Mouse (Mus musculus): ENCODE data around the gene Txnrd2. TPM values are rescaled to one million over a fixed set of nuclear protein-coding genes. Genes with fewer than 3 reads are reported as not detected.

Gene Txnrd2
- polyA plus RNA-seq (2012; fragmentation: generic; extraction: Trizol): 21.3 TPM

DNA sequence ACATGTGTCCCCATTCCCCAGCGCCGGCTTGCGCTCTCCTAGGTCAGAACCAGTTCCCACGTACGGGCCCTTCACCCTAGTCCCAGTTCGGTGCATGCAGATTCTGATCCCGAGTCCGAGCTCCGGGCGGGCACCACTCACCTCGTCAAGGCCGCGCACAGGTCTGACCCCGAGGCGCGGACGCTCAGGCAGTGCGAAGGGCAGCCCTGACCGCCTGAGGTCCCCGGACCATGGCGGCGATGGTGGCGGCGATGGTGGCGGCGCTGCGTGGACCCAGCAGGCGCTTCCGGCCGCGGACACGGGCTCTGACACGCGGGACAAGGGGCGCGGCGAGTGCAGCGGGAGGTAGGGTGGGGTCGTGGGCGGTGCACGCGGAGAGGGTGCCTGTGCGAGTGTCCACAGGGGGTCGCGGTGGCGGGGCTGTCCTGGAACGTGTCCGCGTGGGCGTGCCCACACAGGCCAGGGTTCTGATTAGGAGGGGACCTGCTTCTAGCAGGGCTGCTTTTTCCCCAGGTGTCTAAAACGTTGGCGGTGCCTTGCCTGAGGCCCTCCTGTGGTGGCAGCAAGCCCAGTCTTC lies at the start of gene Txnrd2:
TSS of gene Txnrd2 (plus strand) at position 170 of the 577 bp plus-strand sequence.
- H3K27me3 ChIP-seq (ENCODE audit: control insufficient read depth, insufficient read depth, insufficient read length): no peaks in the 10 kb centered on the region
- peak within 1 kb of the TSS; percentile 90 for H3K4me2 ChIP-seq (ENCODE audit: low read depth)
- H3ac ChIP-seq (ENCODE audit: control insufficient read depth, insufficient read length): peak within 1 kb of the TSS; percentile 86
- peak; percentile 92 for TF ChIP-seq POLR2A (IDR thresholded peaks at IDR 0.05; ENCODE audit: insufficient read length, low read depth)
- TF ChIP-seq MYOD1 (IDR thresholded peaks at IDR 0.05; ENCODE audit: control insufficient read depth in 1 of 3, insufficient read length in 2 of 3, low read depth in 2 of 3): peak in 1 of 3 experiments; percentile 51
- TF ChIP-seq TCF3 (IDR thresholded peaks at IDR 0.05; ENCODE audit: insufficient read length, low read depth): no peak
- peak; percentile 22 for TF ChIP-seq REST (IDR thresholded peaks at IDR 0.05; ENCODE audit: insufficient read depth, insufficient read length)
- peak in 2 of 3 experiments; percentile 12 to 55 for TF ChIP-seq MYOG (IDR thresholded peaks at IDR 0.05; ENCODE audit: control insufficient read depth in 1 of 3, insufficient read depth in 1 of 3, insufficient read length in 2 of 3, low read depth in 2 of 3)
- peak within 1 kb of the TSS; percentile 92 for H3K4me3 ChIP-seq
- H3K36me3 ChIP-seq (ENCODE audit: control insufficient read depth, insufficient read depth): no peaks in the 10 kb centered on the region
- H3K79me2 ChIP-seq (ENCODE audit: control insufficient read depth, insufficient read depth): peaks cover 19% of the 10 kb centered on the region

- Histone ChIP-seq H3K4me3 (no peak overlapping the region), H3K36me3 (ENCODE audit: control insufficient read depth, insufficient read depth) (no peaks in the 10 kb centered on the region), H3ac (ENCODE audit: control insufficient read depth, insufficient read length) (no peak overlapping the region), H3K27me3 (ENCODE audit: control insufficient read depth, insufficient read depth, insufficient read length) (no peaks in the 10 kb centered on the region), H3K79me2 (ENCODE audit: control insufficient read depth, insufficient read depth) (no peaks in the 10 kb centered on the region), H3K4me2 (ENCODE audit: low read depth) (no peak overlapping the region)
- TF ChIP-seq E2F4 (IDR thresholded peaks at IDR 0.05; ENCODE audit: insufficient read depth) (no peak), USF1 (IDR thresholded peaks at IDR 0.05; ENCODE audit: low read depth) (peak; percentile 32)
Observed at GRCm38 (mm10) chr16:18377203-18377602, 49.0 kb upstream of the Txnrd2 start.

DNA sequence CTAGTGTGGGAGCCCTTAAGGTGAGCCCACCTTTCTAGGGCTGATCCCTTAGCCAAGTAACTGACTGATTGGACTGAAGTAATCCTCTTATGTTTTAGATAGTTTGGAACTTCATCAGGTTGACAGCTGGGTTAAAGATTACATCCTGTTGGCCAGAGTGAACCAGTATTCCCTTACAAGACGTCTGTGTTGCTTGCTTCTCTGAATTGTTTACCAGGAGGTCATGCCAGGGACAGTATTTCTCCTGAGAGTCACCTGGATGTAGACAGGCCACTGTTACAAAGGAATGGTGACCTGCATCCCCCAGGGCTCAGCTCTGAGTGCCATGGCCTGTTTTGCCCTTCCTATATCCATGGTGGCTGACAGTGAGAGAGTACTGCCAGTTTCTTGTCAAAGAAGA lies 47.7 kb upstream of the Txnrd2 start:
- no peak for TF ChIP-seq POLR2A (IDR thresholded peaks at IDR 0.05; ENCODE audit: insufficient read length, low read depth)
- no peak for TF ChIP-seq CEBPB (IDR thresholded peaks at IDR 0.05; ENCODE audit: insufficient read depth, poor library complexity, severe bottlenecking)
- no peak for TF ChIP-seq E2F4 (IDR thresholded peaks at IDR 0.05; ENCODE audit: insufficient read depth)
- no peak for TF ChIP-seq MYOG (IDR thresholded peaks at IDR 0.05; ENCODE audit: control insufficient read depth in 1 of 3, insufficient read depth in 1 of 3, insufficient read length in 2 of 3, low read depth in 2 of 3)
- TF ChIP-seq TCF3 (IDR thresholded peaks at IDR 0.05; ENCODE audit: insufficient read length, low read depth): no peak
- Histone ChIP-seq H3K79me2 (ENCODE audit: control insufficient read depth, insufficient read depth) (no peaks in the 10 kb centered on the region), H3K4me2 (ENCODE audit: low read depth) (no peak overlapping the region), H3ac (ENCODE audit: control insufficient read depth, insufficient read length) (no peak overlapping the region), H3K36me3 (ENCODE audit: control insufficient read depth, insufficient read depth) (no peaks in the 10 kb centered on the region), H3K27me3 (ENCODE audit: control insufficient read depth, insufficient read depth, insufficient read length) (no peaks in the 10 kb centered on the region), H3K4me3 (no peak overlapping the region)

- TF ChIP-seq CEBPB (IDR thresholded peaks at IDR 0.05; ENCODE audit: insufficient read depth, poor library complexity, severe bottlenecking) (no peak), USF1 (IDR thresholded peaks at IDR 0.05; ENCODE audit: low read depth) (no peak)
- no peak overlapping the region for H3ac ChIP-seq (ENCODE audit: control insufficient read depth, insufficient read length)
- no peaks in the 10 kb centered on the region for H3K27me3 ChIP-seq (ENCODE audit: control insufficient read depth, insufficient read depth, insufficient read length)
- H3K36me3 ChIP-seq (ENCODE audit: control insufficient read depth, insufficient read depth): no peaks in the 10 kb centered on the region
- H3K4me2 ChIP-seq (ENCODE audit: low read depth): no peak overlapping the region
- no peaks in the 10 kb centered on the region for H3K79me2 ChIP-seq (ENCODE audit: control insufficient read depth, insufficient read depth)
- H3K4me3 ChIP-seq: no peak overlapping the region
Observed at GRCm38 (mm10) chr16:18379338-18380001, 46.7 kb upstream of the Txnrd2 start.

- no peaks in the 10 kb centered on the region for H3K79me2 ChIP-seq (ENCODE audit: control insufficient read depth, insufficient read depth)
- no peaks in the 10 kb centered on the region for H3K27me3 ChIP-seq (ENCODE audit: control insufficient read depth, insufficient read depth, insufficient read length)
- H3K4me2 ChIP-seq (ENCODE audit: low read depth): no peak overlapping the region
- TF ChIP-seq SRF (IDR thresholded peaks at IDR 0.05; ENCODE audit: control insufficient read depth, insufficient read length, low read depth) (no peak), TCF3 (IDR thresholded peaks at IDR 0.05; ENCODE audit: insufficient read length, low read depth) (no peak), CEBPB (IDR thresholded peaks at IDR 0.05; ENCODE audit: insufficient read depth, poor library complexity, severe bottlenecking) (no peak), POLR2A (IDR thresholded peaks at IDR 0.05; ENCODE audit: insufficient read length, low read depth) (no peak), USF1 (IDR thresholded peaks at IDR 0.05; ENCODE audit: low read depth) (no peak), POLR2AphosphoS2 (IDR thresholded peaks at IDR 0.05; ENCODE audit: insufficient read length, low read depth) (no peak), REST (IDR thresholded peaks at IDR 0.05; ENCODE audit: insufficient read depth, insufficient read length) (no peak), MAX (IDR thresholded peaks at IDR 0.05; ENCODE audit: low read depth) (no peak), MYOG (IDR thresholded peaks at IDR 0.05; ENCODE audit: control insufficient read depth in 1 of 3, insufficient read depth in 1 of 3, insufficient read length in 2 of 3, low read depth in 2 of 3) (no peak), TCF12 (IDR thresholded peaks at IDR 0.05; ENCODE audit: insufficient read depth, poor library complexity, severe bottlenecking) (no peak), E2F4 (IDR thresholded peaks at IDR 0.05; ENCODE audit: insufficient read depth) (no peak)
- H3ac ChIP-seq (ENCODE audit: control insufficient read depth, insufficient read length): no peak overlapping the region
- H3K36me3 ChIP-seq (ENCODE audit: control insufficient read depth, insufficient read depth): no peaks in the 10 kb centered on the region
- H3K4me3 ChIP-seq: no peak overlapping the region
Observed at GRCm38 (mm10) chr16:18380495-18381063, 45.6 kb upstream of the Txnrd2 start.

Measured in myocyte (in vitro differentiated cells).